Comparison of ENCODE assay signal across 9 mouse cellular contexts in genomic region chr10:40499314-40500252, GRCm38 (mm10).
DNase-seq lines count a peak whose midpoint lies in the region; ATAC-seq lines count a peak whose summit lies in the region.
"Had no signal": no experiment of that assay in that cellular context is flagged by ENCODE, and none has a peak within 500 bp of the region (broad histone marks: within the 10 kb centered on the region; RNA-seq: fewer than 3 reads in every experiment).

No protein-coding gene starts in this region.

- H3K9me3 ChIP-seq in heart, embryonic 15.5 days (replicated peaks), result no peaks in the 10 kb centered on the region
- no peaks in the 10 kb centered on the region for H3K9me3 ChIP-seq in kidney, embryonic 15.5 days (replicated peaks)
- H3K9me3 ChIP-seq in limb, embryonic 12.5 days, result no peaks in the 10 kb centered on the region
- no peaks in the 10 kb centered on the region for H3K9me3 ChIP-seq in midbrain, embryonic 11.5 days (ENCODE audit: control insufficient read depth, low read length)

- no peak overlapping the region for H3K9ac ChIP-seq in heart, embryonic 15.5 days
- H3K9ac ChIP-seq in kidney, embryonic 15.5 days, result no peak overlapping the region
- H3K9ac ChIP-seq in limb, embryonic 12.5 days (replicated peaks), result no peak overlapping the region
- H3K9ac ChIP-seq in midbrain, embryonic 11.5 days (ENCODE audit: low read length), result peak overlapping the region; percentile 43; the same call in 1 of the 2 replicates

- no peak overlapping the region; the same call in 1 of the 2 replicates for H3K4me2 ChIP-seq in heart, embryonic 15.5 days
- H3K4me2 ChIP-seq in kidney, embryonic 15.5 days, result 0 out of 2 replicates have a peak overlapping the region, but pooled peaks have one; percentile 13
- no peak overlapping the region for H3K4me2 ChIP-seq in limb, embryonic 12.5 days
- no peak overlapping the region for H3K4me2 ChIP-seq in midbrain, embryonic 11.5 days

- WGBS in heart, embryonic 15.5 days, result 34% methylated on average over 18 of the region's 18 CpGs
- 44% methylated on average over 18 of the region's 18 CpGs for WGBS in kidney, embryonic 15.5 days
- 66% methylated on average over 18 of the region's 18 CpGs for WGBS in limb, embryonic 12.5 days
- 45% methylated on average over 18 of the region's 18 CpGs for WGBS in midbrain, embryonic 11.5 days

- H3K4me1 ChIP-seq in heart, embryonic 15.5 days (replicated peaks), result peaks cover 11% of the 10 kb centered on the region
- H3K4me1 ChIP-seq in kidney, embryonic 15.5 days, result peaks cover 21% of the 10 kb centered on the region
- peaks cover 20% of the 10 kb centered on the region for H3K4me1 ChIP-seq in limb, embryonic 12.5 days (replicated peaks)
- peaks cover 7% of the 10 kb centered on the region; the same call in 1 of the 2 replicates for H3K4me1 ChIP-seq in midbrain, embryonic 11.5 days (ENCODE audit: control insufficient read depth, insufficient read depth, low read length)

- H3K4me3 ChIP-seq in heart, embryonic 15.5 days, result no peak overlapping the region
- H3K4me3 ChIP-seq in kidney, embryonic 15.5 days (replicated peaks), result no peak overlapping the region
- H3K4me3 ChIP-seq in limb, embryonic 12.5 days (replicated peaks), result no peak overlapping the region
- H3K4me3 ChIP-seq in midbrain, embryonic 11.5 days (ENCODE audit: low read depth, low read length), result no peak overlapping the region
- H3K4me3 ChIP-seq: myocyte had no signal

- H3K27me3 ChIP-seq in heart, embryonic 15.5 days, result no peaks in the 10 kb centered on the region
- no peaks in the 10 kb centered on the region for H3K27me3 ChIP-seq in kidney, embryonic 15.5 days
- no peaks in the 10 kb centered on the region for H3K27me3 ChIP-seq in limb, embryonic 12.5 days
- no peaks in the 10 kb centered on the region for H3K27me3 ChIP-seq in midbrain, embryonic 11.5 days (ENCODE audit: control insufficient read depth, insufficient read depth, low read length)

- ATAC-seq in heart, embryonic 15.5 days (replicated peaks; ENCODE audit: insufficient number of reproducible peaks, insufficient read depth, low FRiP score, low read depth), result no peak; the same call in 1 of the 2 replicates
- ATAC-seq in kidney, embryonic 15.5 days (replicated peaks; ENCODE audit: low FRiP score), result 0 out of 2 replicates have a peak, but pooled peaks have one; percentile 34
- ATAC-seq in limb, embryonic 12.5 days (ENCODE audit: insufficient number of reproducible peaks, insufficient read depth, low FRiP score, low TSS enrichment, low read depth), result no peak
- peak; percentile 77 for ATAC-seq in midbrain, embryonic 11.5 days (ENCODE audit: low FRiP score)

- DNase-seq in brain, adult 2 months (ENCODE audit: low read depth, low spot score), result peak; percentile 97
- DNase-seq in embryo, embryonic 9.5 days (ENCODE audit: extremely low spot score), result peak; percentile 66
- DNase-seq in midbrain, embryonic 11.5 days (ENCODE audit: low spot score, missing footprints), result peak; percentile 89
- peak; percentile 23 to 47 for DNase-seq in spleen, postnatal 36 days (ENCODE audit: low spot score in 2 of 2)
- no peak for DNase-seq in urinary bladder, adult 18-20 months (ENCODE audit: low spot score in 2 of 2)

- no peaks in the 10 kb centered on the region for H3K36me3 ChIP-seq in heart, embryonic 15.5 days
- H3K36me3 ChIP-seq in kidney, embryonic 15.5 days, result no peaks in the 10 kb centered on the region
- no peaks in the 10 kb centered on the region for H3K36me3 ChIP-seq in limb, embryonic 12.5 days
- no peaks in the 10 kb centered on the region for H3K36me3 ChIP-seq in midbrain, embryonic 11.5 days (ENCODE audit: control insufficient read depth, insufficient read depth, low read length)

- H3K27ac ChIP-seq in heart, embryonic 15.5 days, result peak overlapping the region; percentile 42
- peak overlapping the region; percentile 41; the same call in 1 of the 2 replicates for H3K27ac ChIP-seq in kidney, embryonic 15.5 days
- H3K27ac ChIP-seq in limb, embryonic 12.5 days, result peak overlapping the region; percentile 78
- peak overlapping the region; percentile 37; the same call in 1 of the 2 replicates for H3K27ac ChIP-seq in midbrain, embryonic 11.5 days (ENCODE audit: low read depth, low read length)

Comparison
In these comparisons a context has a peak if more than half of its experiments do, and no peak if none do; other contexts are left out.
1. DNase-seq: peak in brain, adult 2 months (single experiment), embryo, embryonic 9.5 days (single experiment), midbrain, embryonic 11.5 days (single experiment) and spleen, postnatal 36 days (2 of 2); none in urinary bladder, adult 18-20 months (0 of 2).
2. ATAC-seq: peak in kidney, embryonic 15.5 days (single experiment) and midbrain, embryonic 11.5 days (single experiment); none in heart, embryonic 15.5 days (single experiment) and limb, embryonic 12.5 days (single experiment).
3. Peak in every context shown above with its lines, with median percentiles within 50 percentile points of each other: H3K27ac ChIP-seq.